Mouse (Mus musculus) urinary bladder, postnatal 14 days (tissue): Measurements from ENCODE around the gene Zbp1.
A peak's percentile ranks its signal among the peaks of the same experiment; 100 is the strongest.

Experiments
- DNase-seq: peaks from one replicate; pipeline ENCODE4 v3.0.0; 2021; ENCODE audit warnings: low spot score

The Zbp1 gene

GRCm38 (mm10) chr2:173247197-173247596 lies 28.5 kb upstream of the Zbp1 start:
- no peak for DNase-seq

DNA sequence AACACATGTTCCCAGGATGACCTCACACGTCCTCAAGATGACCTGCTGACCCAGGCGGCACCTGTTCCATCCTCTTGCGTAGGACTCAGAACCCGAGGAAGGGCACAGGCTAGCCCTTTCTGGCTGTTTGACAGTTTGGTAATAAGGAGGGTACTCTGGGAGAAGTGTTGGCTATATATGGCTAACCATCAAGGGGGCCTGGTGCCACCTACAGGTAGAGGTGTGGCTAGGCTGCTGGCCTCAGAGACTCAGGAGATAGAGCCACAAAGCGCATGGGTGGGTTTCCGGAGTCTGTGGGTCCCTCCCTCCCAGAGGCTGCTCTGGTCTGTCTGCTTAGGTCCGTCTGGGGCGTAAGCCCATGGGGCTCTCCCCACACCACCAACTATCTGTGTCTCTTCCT lies 28.0 kb upstream of the Zbp1 start:
- DNase-seq: no peak

DNA sequence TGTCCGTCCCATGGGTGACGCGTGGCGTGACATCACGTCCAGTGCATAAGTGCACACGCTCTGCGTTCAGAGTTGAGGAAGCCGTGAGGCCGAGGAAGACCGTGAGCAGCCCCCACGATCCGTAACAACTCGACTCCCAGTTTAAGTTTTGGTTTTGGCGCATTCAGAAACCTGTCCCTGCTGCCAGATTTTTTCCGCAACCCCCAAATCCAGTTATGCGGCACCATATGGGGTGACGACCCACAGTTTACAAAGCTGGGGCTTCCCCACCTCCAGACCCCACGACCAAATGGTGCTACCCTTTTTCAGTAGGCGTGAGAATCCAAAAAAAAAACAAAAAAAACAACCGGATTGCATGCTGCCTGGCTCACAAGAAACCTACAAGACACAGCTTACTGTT lies 26.5 kb upstream of the Zbp1 start:
- DNase-seq: no peak

- no peak for DNase-seq
Measured at GRCm38 (mm10) chr2:173244108-173244507, 25.4 kb upstream of the Zbp1 start.

- DNase-seq: no peak
Measured at GRCm38 (mm10) chr2:173243616-173244015, 24.9 kb upstream of the Zbp1 start.

DNA sequence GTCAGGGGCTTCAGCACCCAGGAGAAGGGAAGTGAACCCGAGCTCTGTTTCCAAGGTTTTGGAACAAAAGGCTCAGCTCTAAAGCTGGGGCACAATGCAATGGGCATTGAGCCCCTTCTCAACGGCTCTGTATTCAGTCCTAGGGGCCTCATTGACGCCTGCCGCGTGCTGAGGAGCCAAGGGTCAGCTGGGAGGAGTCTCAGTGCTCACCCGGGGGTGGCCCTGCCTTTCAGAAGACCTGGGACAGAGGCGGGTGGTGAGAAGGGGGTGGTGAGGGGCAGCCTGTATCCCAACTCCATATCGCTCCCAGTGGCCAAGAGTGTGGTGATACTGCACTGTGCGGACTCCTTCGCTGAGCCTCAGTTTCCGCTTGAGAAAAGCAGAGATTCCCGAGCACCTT lies 24.2 kb upstream of the Zbp1 start:
- no peak for DNase-seq

- no peak for DNase-seq
Measured at GRCm38 (mm10) chr2:173240738-173241137, 22.0 kb upstream of the Zbp1 start.

DNA sequence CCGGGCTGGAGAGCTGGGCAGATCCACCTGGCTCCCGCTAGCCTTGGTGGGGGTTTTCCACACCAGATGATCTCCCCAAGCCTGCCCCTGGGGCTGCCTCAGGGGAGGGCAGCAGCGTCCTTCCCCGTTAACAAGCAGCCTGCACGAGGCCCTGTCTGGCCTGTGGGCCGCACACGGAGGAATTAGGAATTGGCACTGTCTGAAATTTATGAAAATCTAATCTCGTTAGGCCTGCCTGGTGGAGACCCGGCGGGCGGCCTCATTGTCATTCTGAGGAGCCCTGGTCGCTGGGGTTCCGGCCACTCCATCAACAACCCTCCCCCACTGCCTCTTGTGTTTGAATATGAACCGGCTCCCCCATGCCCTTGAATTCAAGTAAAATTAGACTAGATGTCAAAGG lies 19.8 kb upstream of the Zbp1 start:
- no peak for DNase-seq

DNA sequence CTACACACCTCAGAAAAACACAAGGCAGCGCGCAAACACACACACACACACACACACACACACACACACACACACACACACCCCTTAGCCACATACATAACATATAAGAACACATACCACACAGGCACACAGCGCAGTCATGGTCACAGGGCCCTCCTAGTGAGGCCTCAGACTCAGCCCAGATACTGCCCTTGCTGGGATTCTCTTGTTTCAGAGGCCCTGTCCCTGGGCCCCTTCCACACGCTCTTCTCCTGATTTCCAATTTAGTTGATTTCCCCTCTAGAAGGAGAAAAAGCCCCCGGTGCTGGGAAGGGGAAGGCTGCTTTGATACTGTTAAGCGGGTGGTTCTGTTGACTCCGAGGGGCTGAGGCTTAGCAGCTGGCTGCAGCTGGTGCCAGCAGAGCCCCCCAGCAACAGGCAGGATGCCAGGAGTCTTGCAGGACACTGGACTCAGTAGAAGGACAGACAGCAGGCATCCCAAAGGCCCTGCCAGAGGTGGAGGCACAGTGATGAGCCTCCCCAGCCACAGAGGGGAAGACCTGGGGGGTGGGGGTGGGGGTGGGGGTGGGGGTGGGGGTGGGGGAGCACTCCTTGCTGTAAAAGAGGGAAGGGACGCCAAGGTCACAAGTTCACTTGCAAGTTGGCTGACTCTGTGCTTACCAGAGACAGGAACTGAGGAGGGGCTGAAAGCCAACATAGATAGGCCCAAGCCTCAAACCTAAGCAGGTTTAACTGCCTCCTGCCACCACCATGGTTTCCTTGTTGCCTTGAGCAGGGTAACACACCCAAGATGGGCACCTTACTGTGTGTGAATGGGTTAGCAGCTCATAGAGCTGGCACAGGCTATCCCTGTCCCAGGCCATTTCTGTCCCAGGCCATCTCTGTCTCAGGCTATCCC lies 17.0 kb upstream of the Zbp1 start:
- no peak for DNase-seq

GRCm38 (mm10) chr2:173232766-173233099 lies 14.0 kb upstream of the Zbp1 start:
- DNase-seq: no peak

- DNase-seq: no peak
Measured at GRCm38 (mm10) chr2:173232065-173232765, 13.5 kb upstream of the Zbp1 start.

GRCm38 (mm10) chr2:173229578-173230224 lies 11.0 kb upstream of the Zbp1 start:
- DNase-seq: peak; percentile 93

DNA sequence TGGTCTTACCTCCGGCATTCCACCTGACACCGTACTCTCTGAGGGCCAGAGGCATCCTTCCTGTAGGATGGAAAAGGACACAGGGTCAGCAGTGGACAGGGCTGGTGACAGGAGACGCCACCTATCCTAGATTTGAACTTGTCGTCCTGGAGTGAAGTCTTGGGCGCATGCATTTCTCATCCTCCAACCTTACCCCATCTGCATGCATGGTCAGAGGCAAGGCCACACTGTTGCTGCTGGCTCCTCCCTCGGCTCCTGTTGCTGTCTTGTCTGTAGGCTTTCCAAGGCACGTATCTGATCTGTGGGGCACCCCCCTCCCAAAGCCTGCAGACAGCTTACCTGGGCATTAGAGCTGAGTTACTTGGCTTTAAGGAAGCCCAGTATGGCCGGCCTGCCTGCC lies 9.8 kb upstream of the Zbp1 start:
- no peak for DNase-seq

DNA sequence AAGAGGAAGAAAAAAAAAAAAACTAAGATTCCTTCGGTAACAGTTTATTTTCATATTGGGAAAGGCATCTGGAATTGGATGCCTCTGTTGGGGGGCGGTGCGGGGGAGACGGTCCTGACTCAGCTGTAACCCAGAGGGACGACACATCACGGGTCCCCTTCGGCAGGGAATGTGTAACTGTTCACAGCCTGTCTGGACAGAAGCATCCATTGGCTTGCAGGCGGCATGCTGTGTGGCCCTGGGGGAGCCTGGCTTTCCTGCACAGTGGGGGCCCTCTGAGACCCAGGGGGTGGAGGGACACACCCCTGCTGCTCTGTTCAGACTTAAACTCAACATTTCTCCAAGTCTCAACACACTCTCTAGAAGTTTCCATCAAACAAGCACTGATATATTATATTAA lies 8.1 kb upstream of the Zbp1 start:
- no peak for DNase-seq

- no peak for DNase-seq
Measured at GRCm38 (mm10) chr2:173225906-173226305, 7.2 kb upstream of the Zbp1 start.

GRCm38 (mm10) chr2:173224832-173225231 lies 6.1 kb upstream of the Zbp1 start:
- DNase-seq: no peak

- no peak for DNase-seq
Measured at GRCm38 (mm10) chr2:173224097-173224496, 5.4 kb upstream of the Zbp1 start.

GRCm38 (mm10) chr2:173223496-173223895 lies 4.8 kb upstream of the Zbp1 start:
- DNase-seq: no peak

DNA sequence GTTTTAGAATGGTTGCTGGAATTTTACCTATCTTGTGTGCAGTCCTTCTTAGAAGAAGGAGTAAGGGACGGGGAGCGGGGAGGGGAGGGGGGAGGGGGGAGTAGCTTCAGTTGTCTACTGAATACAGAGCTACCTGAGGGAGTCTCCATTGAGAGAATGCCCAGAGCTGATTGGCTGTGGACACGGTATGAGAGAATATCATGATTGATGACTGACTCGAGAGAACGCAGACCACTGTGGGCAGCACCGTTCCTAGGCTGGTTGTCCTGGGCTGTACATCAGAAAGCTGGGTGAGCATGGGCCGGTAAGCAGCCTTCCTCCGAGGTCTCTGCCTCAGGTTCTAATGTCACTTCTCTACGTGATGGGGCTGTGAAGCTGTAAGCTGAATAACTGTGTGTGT lies 2.0 kb upstream of the Zbp1 start:
- DNase-seq: peak; percentile 1

- DNase-seq: peak; percentile 15
Measured at GRCm38 (mm10) chr2:173219256-173219954, 682 bp upstream of the Zbp1 start.

DNA sequence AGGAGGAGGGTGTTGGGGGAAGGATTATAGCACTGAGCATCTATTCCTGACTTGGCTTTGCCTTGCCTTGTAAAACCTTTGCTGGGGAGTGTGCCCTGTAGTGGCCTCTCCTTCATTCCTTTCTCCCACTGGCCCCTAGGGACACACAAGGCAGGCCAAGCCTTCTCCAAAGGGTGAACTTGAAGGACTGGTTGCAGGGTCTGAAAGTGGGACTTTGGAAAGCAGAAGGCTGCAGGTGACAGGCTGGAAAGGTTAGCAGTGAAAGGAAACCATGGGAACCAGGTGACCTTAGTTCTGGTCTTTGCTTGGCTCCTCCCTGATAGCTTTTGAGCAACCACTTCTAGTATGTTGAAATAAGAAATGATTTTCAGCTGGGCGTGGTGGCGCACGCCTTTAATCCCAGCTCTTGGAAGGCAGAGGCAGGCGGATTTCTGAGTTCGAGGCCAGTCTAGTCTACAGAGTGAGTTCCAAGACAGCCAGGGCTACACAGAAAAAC lies 912 bp downstream of the Zbp1 start:
- no peak for DNase-seq

DNA sequence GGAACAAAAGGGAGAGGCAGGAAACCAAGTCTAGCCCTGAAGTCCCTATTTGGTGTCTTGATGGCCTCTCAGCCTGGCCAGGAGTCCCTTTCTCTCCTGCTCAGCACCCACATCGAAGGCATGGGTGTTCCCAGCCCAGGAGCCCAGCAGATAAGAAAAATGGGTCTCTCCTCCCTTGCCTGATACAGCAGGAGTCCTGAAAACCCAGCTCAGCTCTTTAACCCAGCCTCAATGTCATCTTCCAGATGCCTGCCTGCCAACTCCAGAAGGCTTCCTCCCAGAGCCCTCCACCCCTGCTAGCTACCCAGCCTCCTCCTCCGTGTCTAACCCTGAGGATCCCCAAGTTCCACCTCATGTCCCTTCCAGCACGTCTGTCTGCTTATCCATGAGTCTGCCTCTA lies 1.5 kb downstream of the Zbp1 start:
- DNase-seq: no peak
